Mouse (Mus musculus): ENCODE results near the gene Tecpr1. TPM values are rescaled to one million over a fixed set of nuclear protein-coding genes. Genes with fewer than 3 reads are reported as not detected.

Gene Tecpr1
- polyA plus RNA-seq, 1 experiment from 2014 or later, result 21.2 TPM

DNA sequence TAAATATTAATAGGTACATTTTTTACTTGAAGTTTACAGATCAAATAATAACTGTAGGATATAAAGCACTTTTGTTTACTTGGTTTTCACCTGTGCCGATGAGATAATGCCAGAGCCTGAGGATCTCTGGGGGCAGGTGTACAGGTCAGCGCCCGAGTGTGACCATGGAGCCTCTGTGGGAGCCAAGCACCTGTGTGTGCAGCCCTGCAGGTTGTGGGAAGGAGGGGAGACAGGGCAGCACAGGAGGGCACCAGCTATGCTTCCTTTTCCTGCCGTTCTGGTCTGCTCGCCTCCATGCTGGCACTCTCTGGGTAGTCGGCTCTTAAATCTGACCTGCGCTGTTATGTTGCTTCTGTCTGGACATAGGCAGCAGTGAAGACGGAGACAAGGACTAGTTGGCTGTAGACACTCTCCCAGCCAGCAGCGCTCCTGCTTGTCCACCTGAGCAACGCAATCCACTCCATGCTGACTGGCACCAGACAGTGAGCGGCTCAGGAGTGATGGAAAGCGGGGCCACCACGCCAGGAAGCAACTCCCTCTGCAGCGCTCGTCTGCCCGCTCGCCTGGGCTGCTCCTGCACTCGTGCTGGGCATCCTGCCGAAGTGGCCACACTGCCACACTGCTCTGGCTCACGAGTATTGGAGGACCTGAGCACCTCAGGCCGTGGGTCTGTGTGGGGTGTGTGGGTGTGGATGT, 38.9 kb downstream of the Tecpr1 start:
- Histone ChIP-seq H3K4me3 (replicated peaks) (no peak overlapping the region), H3K27ac (peak overlapping the region; percentile 58; the same call in 1 of the 2 replicates), H3K4me2 (no peak overlapping the region), H3K4me1 (peaks cover 7% of the 10 kb centered on the region), H3K27me3 (replicated peaks) (no peaks in the 10 kb centered on the region), H3K9ac (no peak overlapping the region), H3K36me3 (peaks cover 8% of the 10 kb centered on the region; the same call in 1 of the 2 replicates), H3K9me3 (no peaks in the 10 kb centered on the region)
- WGBS, result 81% methylated on average over 21 of the region's 21 CpGs
- ATAC-seq (ENCODE audit: insufficient read depth, low FRiP score, low read depth), result peak; percentile 75

GRCm38 (mm10) chr5:144183647-144184335, 39.6 kb downstream of the Tecpr1 start:
- Histone ChIP-seq H3K9ac (no peak overlapping the region), H3K36me3 (peaks cover 8% of the 10 kb centered on the region; the same call in 1 of the 2 replicates), H3K27me3 (replicated peaks) (no peaks in the 10 kb centered on the region), H3K4me3 (replicated peaks) (no peak overlapping the region), H3K9me3 (no peaks in the 10 kb centered on the region), H3K4me1 (peaks cover 4% of the 10 kb centered on the region; the same call in 1 of the 2 replicates), H3K4me2 (no peak overlapping the region), H3K27ac (peak overlapping the region; percentile 61)
- peak; percentile 86 for ATAC-seq (ENCODE audit: insufficient read depth, low FRiP score, low read depth)
- WGBS, result 59% methylated on average over 7 of the region's 7 CpGs

- Histone ChIP-seq H3K27ac (peak overlapping the region; percentile 59), H3K36me3 (peaks cover 4% of the 10 kb centered on the region; the same call in 1 of the 2 replicates), H3K27me3 (replicated peaks) (no peaks in the 10 kb centered on the region), H3K9me3 (no peaks in the 10 kb centered on the region), H3K4me3 (replicated peaks) (no peak overlapping the region), H3K4me1 (peaks cover 4% of the 10 kb centered on the region; the same call in 1 of the 2 replicates), H3K9ac (no peak overlapping the region), H3K4me2 (no peak overlapping the region)
- 42% methylated on average over 8 of the region's 8 CpGs for WGBS
- no peak for ATAC-seq (ENCODE audit: insufficient read depth, low FRiP score, low read depth)
Measured at GRCm38 (mm10) chr5:144183248-144183559, 40.2 kb downstream of the Tecpr1 start.

DNA sequence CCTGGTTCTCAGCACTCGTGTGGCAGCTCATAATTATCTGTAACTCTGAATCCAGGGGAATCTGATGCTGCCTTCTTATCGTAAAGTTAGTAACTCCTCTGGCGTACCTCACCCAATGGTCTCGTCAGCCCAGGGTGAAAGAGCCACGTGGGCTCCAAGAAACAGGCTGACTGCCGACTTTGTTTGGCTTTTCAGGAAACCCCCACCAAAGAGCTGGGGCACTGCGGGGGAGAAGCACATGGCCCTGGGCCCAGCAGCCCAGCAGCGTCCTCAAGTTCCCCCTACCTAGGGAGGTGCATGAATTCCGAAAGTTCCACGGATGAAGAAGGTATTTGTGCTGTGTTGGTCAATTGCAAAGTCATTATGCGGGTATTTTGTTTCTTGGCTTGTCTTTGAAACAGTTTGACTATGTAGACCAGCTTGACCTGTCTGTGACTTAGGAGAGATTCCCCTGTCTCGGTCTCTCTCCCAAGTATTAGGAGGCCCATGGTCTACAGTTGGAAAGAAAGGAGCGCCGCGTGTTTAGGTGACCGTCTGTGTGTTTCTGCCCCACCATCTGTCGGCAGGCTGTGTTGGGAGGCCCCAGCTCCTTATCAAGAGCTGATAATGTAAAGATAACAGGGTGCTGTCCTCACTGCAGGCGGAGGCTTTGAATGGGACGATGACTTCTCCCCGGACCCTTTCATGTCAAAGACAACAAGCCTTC, 40.7 kb downstream of the Tecpr1 start:
- Histone ChIP-seq H3K9me3 (no peaks in the 10 kb centered on the region), H3K36me3 (peaks cover 3% of the 10 kb centered on the region; the same call in 1 of the 2 replicates), H3K4me1 (peaks cover 4% of the 10 kb centered on the region; the same call in 1 of the 2 replicates), H3K27me3 (replicated peaks) (no peaks in the 10 kb centered on the region), H3K4me2 (0 out of 2 replicates have a peak overlapping the region, but pooled peaks have one; percentile 19), H3K9ac (no peak overlapping the region), H3K27ac (peak overlapping the region; percentile 59; the same call in 1 of the 2 replicates), H3K4me3 (replicated peaks) (no peak overlapping the region)
- ATAC-seq (ENCODE audit: insufficient read depth, low FRiP score, low read depth), result no peak
- 46% methylated on average over 20 of the region's 20 CpGs for WGBS

- no peak overlapping the region for H3K27ac ChIP-seq
- no peaks in the 10 kb centered on the region for H3K27me3 ChIP-seq (replicated peaks)
- H3K36me3 ChIP-seq, result peaks cover 3% of the 10 kb centered on the region; the same call in 1 of the 2 replicates
- H3K4me2 ChIP-seq, result no peak overlapping the region
- no peak overlapping the region for H3K9ac ChIP-seq
- no peaks in the 10 kb centered on the region for H3K9me3 ChIP-seq
- no peak for ATAC-seq (ENCODE audit: insufficient read depth, low FRiP score, low read depth)
- 91% methylated on average over 7 of the region's 7 CpGs for WGBS
- H3K4me3 ChIP-seq (replicated peaks), result no peak overlapping the region
- peaks cover 4% of the 10 kb centered on the region; the same call in 1 of the 2 replicates for H3K4me1 ChIP-seq
Measured at GRCm38 (mm10) chr5:144181249-144181648, 42.2 kb downstream of the Tecpr1 start.

GRCm38 (mm10) chr5:144178216-144178615, 45.2 kb downstream of the Tecpr1 start:
- no peak overlapping the region for H3K4me2 ChIP-seq
- H3K9ac ChIP-seq, result no peak overlapping the region
- H3K4me3 ChIP-seq (replicated peaks), result no peak overlapping the region
- H3K9me3 ChIP-seq, result no peaks in the 10 kb centered on the region
- no peaks in the 10 kb centered on the region for H3K27me3 ChIP-seq (replicated peaks)
- H3K27ac ChIP-seq, result no peak overlapping the region
- H3K4me1 ChIP-seq, result peaks cover 4% of the 10 kb centered on the region; the same call in 1 of the 2 replicates
- no peak for ATAC-seq (ENCODE audit: insufficient read depth, low FRiP score, low read depth)
- whole genome bisulfite sequencing, result 38% methylated on average over 6 of the region's 6 CpGs
- peaks cover 23% of the 10 kb centered on the region for H3K36me3 ChIP-seq

DNA sequence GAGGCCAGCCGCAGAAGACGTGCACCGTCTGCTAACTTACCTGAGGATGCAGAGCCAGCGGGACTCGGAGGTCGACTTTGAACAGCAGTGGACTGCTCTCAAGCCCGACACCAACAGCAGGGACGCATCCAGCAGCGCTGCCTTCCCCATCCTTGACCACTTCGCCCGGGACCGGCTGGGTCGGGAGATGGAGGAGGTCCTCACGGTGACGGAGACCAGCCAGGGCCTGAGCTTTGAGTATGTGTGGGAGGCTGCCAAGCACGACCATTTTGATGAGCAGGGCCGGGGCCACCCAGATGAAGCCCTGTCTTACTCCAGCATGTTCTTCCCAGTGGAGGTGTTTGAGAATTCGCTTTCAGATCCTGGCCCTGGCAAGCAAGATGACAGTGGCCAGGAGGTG, 49.8 kb downstream of the Tecpr1 start:
- H3K36me3 ChIP-seq, result peaks cover 28% of the 10 kb centered on the region
- H3K27ac ChIP-seq, result no peak overlapping the region
- WGBS, result 94% methylated on average over 18 of the region's 18 CpGs
- ATAC-seq (ENCODE audit: insufficient read depth, low FRiP score, low read depth), result no peak
- no peak overlapping the region for H3K4me3 ChIP-seq (replicated peaks)
- H3K9ac ChIP-seq, result no peak overlapping the region
- no peak overlapping the region for H3K4me2 ChIP-seq
- H3K4me1 ChIP-seq, result no peaks in the 10 kb centered on the region
- no peaks in the 10 kb centered on the region for H3K27me3 ChIP-seq (replicated peaks)
- no peaks in the 10 kb centered on the region for H3K9me3 ChIP-seq

DNA sequence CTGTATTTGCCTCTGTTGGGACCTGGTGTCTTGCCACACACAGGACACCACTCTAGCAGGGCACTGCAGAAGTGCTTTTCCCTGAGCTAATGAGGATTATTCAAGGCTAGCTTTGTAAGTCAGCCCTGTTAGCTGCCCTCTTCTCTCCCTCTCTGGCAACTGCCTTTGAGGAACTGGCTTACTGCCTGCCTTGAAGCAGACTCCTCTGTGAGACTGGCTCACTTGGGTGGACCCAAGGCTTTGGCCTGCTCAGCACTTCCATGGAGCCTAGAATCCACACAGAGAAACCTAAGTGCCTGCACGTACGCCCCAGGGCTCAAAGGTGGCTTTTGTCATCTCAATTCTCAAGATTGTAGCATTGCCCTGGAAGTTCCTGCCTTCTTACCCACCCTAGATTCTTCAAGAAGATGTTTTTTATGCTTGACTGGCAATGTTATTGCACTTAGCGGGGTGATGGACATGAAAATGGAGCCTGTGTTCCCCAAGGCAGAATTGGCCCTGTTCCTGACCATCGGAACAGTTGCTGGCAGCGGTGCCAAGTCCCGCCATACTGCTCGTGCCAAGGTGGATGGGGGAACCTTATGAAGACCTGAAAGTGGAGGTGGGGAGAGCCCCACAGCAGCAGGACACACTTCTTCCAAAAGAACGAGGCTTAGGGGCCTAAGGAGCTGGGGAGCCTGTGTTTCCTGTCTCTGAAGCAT, 54.0 kb downstream of the Tecpr1 start:
- no peaks in the 10 kb centered on the region for H3K4me1 ChIP-seq
- no peak overlapping the region for H3K27ac ChIP-seq
- H3K4me3 ChIP-seq (replicated peaks), result no peak overlapping the region
- H3K9me3 ChIP-seq, result no peaks in the 10 kb centered on the region
- WGBS, result 92% methylated on average over 8 of the region's 8 CpGs
- no peak overlapping the region for H3K9ac ChIP-seq
- ATAC-seq (ENCODE audit: insufficient read depth, low FRiP score, low read depth), result no peak
- H3K27me3 ChIP-seq (replicated peaks), result no peaks in the 10 kb centered on the region
- no peak overlapping the region for H3K4me2 ChIP-seq
- H3K36me3 ChIP-seq, result peaks cover 17% of the 10 kb centered on the region

DNA sequence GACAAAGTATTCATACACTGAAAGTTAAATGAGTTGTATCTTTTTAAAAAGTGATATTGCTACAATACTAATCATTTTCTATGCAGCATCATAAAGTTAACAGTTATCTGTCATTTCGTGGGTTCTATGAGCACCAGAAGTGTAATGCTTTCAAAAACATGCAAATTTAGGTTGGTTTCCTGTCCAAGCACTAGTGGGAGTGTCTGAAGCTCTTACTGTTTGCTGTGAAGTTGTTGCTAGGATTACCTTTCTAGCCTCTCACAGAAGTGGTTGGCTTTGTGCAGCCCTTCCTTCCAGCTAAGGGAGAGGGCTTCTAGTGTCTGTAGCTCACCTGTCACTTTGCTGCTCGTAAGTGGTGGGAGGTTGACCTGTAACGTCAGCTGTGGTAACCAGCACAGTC, 57.7 kb downstream of the Tecpr1 start:
- Histone ChIP-seq H3K9ac (no peak overlapping the region), H3K27ac (no peak overlapping the region), H3K9me3 (no peaks in the 10 kb centered on the region), H3K4me1 (peaks cover 7% of the 10 kb centered on the region; the same call in 1 of the 2 replicates), H3K36me3 (peaks cover 5% of the 10 kb centered on the region; the same call in 1 of the 2 replicates), H3K4me3 (replicated peaks) (no peak overlapping the region), H3K4me2 (no peak overlapping the region), H3K27me3 (replicated peaks) (no peaks in the 10 kb centered on the region)
- WGBS, result 75% methylated on average over 3 of the region's 3 CpGs
- ATAC-seq (ENCODE audit: insufficient read depth, low FRiP score, low read depth), result no peak

DNA sequence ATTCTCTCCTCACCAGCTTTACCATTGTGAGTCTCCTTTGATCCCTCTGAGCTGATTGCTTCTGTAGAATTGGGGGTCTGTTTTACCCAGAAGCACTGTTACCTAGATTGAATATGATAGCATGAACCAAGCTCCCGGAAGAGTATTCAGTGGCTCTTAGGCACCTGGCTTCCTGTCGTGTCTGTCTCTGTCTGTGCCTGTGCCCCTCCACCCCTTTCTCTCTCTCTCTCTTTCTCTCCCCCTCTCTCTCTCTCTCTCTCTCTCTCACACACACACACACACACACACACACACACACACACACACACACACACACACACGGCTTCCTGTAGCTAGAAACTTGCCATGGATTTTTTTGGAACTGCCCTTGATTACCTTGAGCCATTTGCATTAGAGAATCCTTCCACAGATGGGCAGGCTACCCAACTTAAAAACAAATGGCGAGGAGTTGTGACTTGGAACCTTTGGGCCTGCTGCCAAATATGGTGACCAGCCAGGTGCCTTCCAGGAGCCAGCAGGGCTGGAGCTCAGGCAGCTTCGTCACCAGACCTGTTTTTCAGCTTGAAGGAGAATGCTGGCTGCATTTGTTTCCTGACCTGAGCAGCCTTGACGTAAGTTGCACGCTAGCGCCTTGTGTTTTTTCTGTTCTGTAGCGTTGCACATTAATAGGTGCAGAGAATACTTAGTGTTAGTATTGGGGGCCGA, 60.5 kb downstream of the Tecpr1 start:
- peak overlapping the region; percentile 48; the same call in 1 of the 2 replicates for H3K27ac ChIP-seq
- 73% methylated on average over 10 of the region's 10 CpGs for WGBS
- 0 out of 2 replicates have a peak, but pooled peaks have one; percentile 33 for ATAC-seq (ENCODE audit: insufficient read depth, low FRiP score, low read depth)

More for the DNA sequence above, 60.5 kb downstream of the Tecpr1 start:
- Histone ChIP-seq H3K4me3 (replicated peaks) (no peak overlapping the region), H3K36me3 (peaks cover 5% of the 10 kb centered on the region; the same call in 1 of the 2 replicates), H3K27me3 (replicated peaks) (no peaks in the 10 kb centered on the region), H3K9me3 (no peaks in the 10 kb centered on the region), H3K4me2 (no peak overlapping the region), H3K9ac (no peak overlapping the region), H3K4me1 (peaks cover 11% of the 10 kb centered on the region; the same call in 1 of the 2 replicates)

All from stomach, embryonic 15.5 days (tissue).